Mouse (Mus musculus) ovary, postnatal 14 days (tissue): ENCODE results near the gene Sp6.

ENCODE experiments used
- DNase-seq: peaks from one replicate; pipeline ENCODE4 v3.0.0; 2022; ENCODE audit warnings: low spot score

Gene Sp6

GRCm38 (mm10) chr11:97013121-97013670 lies at the start of gene Sp6:
Gene Sp6 (plus strand): TSS chr11:97013394.
- no peak for DNase-seq

- peak; percentile 81 for DNase-seq
Observed at GRCm38 (mm10) chr11:96963580-96963979, 49.6 kb upstream of the Sp6 start.

- DNase-seq, result no peak
Observed at GRCm38 (mm10) chr11:96966172-96966571, 47.0 kb upstream of the Sp6 start.

- DNase-seq, result no peak
Observed at GRCm38 (mm10) chr11:96966914-96967543, 46.2 kb upstream of the Sp6 start.

GRCm38 (mm10) chr11:96967544-96968269 lies 45.5 kb upstream of the Sp6 start:
- no peak for DNase-seq

- DNase-seq, result no peak
Observed at GRCm38 (mm10) chr11:96968476-96968875, 44.7 kb upstream of the Sp6 start.

- no peak for DNase-seq
Observed at GRCm38 (mm10) chr11:96969280-96969722, 43.9 kb upstream of the Sp6 start.

GRCm38 (mm10) chr11:96969746-96970145 lies 43.4 kb upstream of the Sp6 start:
- no peak for DNase-seq

GRCm38 (mm10) chr11:96970341-96970740 lies 42.9 kb upstream of the Sp6 start:
- no peak for DNase-seq

- DNase-seq, result no peak
Observed at GRCm38 (mm10) chr11:96972906-96973305, 40.3 kb upstream of the Sp6 start.

- no peak for DNase-seq
Observed at GRCm38 (mm10) chr11:96973426-96973964, 39.7 kb upstream of the Sp6 start.

- DNase-seq, result no peak
Observed at GRCm38 (mm10) chr11:96974813-96975212, 38.4 kb upstream of the Sp6 start.

- no peak for DNase-seq
Observed at GRCm38 (mm10) chr11:96975511-96976378, 37.4 kb upstream of the Sp6 start.

GRCm38 (mm10) chr11:96976379-96976687 lies 36.9 kb upstream of the Sp6 start:
- no peak for DNase-seq

GRCm38 (mm10) chr11:96976911-96977591 lies 36.1 kb upstream of the Sp6 start:
- DNase-seq, result no peak

- DNase-seq, result peak; percentile 98
Observed at GRCm38 (mm10) chr11:96977606-96978400, 35.4 kb upstream of the Sp6 start.

- DNase-seq, result no peak
Observed at GRCm38 (mm10) chr11:96978401-96979246, 34.6 kb upstream of the Sp6 start.

- DNase-seq, result no peak
Observed at GRCm38 (mm10) chr11:96979329-96979728, 33.9 kb upstream of the Sp6 start.

- DNase-seq, result no peak
Observed at GRCm38 (mm10) chr11:96980021-96980420, 33.2 kb upstream of the Sp6 start.

GRCm38 (mm10) chr11:96981461-96981860 lies 31.7 kb upstream of the Sp6 start:
- DNase-seq, result no peak
